Mouse (Mus musculus) heart, adult 2 months (tissue): ENCODE measurements around the gene Snd1.

ENCODE experiments used
- CTCF ChIP-seq: fragments of 200-600 bp; IDR thresholded peaks from 2 replicates; pipeline ENCODE4 v1.8.1; 2022; ENCODE audit warnings: antibody characterized with exemption, mild to moderate bottlenecking, moderate library complexity
- POLR2A ChIP-seq: fragments of 200-500 bp; IDR thresholded peaks from 2 replicates; pipeline ENCODE4 v1.6.1; 2011; ENCODE audit warnings: mild to moderate bottlenecking, low read depth, low read length, control low read depth; ENCODE audit not compliant: insufficient read depth

DNA sequence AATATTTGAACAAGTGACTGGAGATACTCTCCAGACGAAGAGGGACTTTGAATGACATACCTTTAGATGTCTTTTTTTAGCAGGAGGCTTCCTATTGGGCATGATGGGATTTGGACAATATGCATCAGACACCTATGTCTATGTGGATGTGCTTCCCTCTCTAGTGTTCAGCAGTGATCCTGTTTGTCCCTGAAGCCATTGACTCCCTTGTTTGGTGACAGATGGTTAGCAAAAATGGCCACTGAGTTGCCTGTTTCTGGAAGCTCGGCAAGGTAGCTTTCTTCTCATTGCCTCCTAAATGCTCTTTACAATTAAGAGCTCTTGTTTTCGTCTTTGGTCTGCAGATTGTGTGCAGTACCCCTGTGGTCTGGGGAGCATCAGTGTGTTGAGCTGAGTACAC lies 158.7 kb downstream of the Snd1 start:
- TF ChIP-seq POLR2A (no peak), CTCF (peak; percentile 15; the same call in 1 of the 2 replicates)
